28 mouse cellular contexts compared by ENCODE assay signal in genomic region chr2:166163252-166163651, GRCm38 (mm10). TPM values are rescaled to one million over a fixed set of nuclear protein-coding genes. Genes with fewer than 3 reads are reported as not detected.
DNase-seq lines count a peak whose midpoint lies in the region; ATAC-seq and TF ChIP-seq lines count a peak whose summit lies in the region.
"Had no signal": no experiment of that assay in that cellular context is flagged by ENCODE, and none has a peak within 500 bp of the region (broad histone marks: within the 10 kb centered on the region; RNA-seq: fewer than 3 reads in every experiment).

No protein-coding gene starts in this region.

- no peak overlapping the region for H3K9ac ChIP-seq in heart, embryonic 11.5 days (ENCODE audit: low read depth, low read length)
- no peak overlapping the region for H3K9ac ChIP-seq in lung, embryonic 14.5 days
- H3K9ac ChIP-seq in limb, embryonic 13.5 days = no peak overlapping the region
- H3K9ac ChIP-seq: forebrain, embryonic 15.5 days; heart, embryonic 13.5 days; hindbrain, embryonic 13.5 days; kidney, embryonic 15.5 days; midbrain, embryonic 13.5 days; stomach, embryonic 15.5 days had no signal

- H3K4me3 ChIP-seq in heart, embryonic 11.5 days (ENCODE audit: low read depth, low read length) = no peak overlapping the region
- H3K4me3 ChIP-seq in lung, embryonic 14.5 days (ENCODE audit: low read depth, low read length) = no peak overlapping the region
- no peak overlapping the region for H3K4me3 ChIP-seq in embryonic facial prominence, embryonic 10.5 days
- H3K4me3 ChIP-seq in limb, embryonic 13.5 days = no peak overlapping the region
- H3K4me3 ChIP-seq: forebrain, embryonic 15.5 days; heart, embryonic 13.5 days; hindbrain, embryonic 13.5 days; kidney, embryonic 15.5 days; layer of hippocampus, adult 2 months; megakaryocyte, embryonic 14.5 days; midbrain, embryonic 13.5 days; stomach, embryonic 15.5 days had no signal

- no peaks in the 10 kb centered on the region for H3K36me3 ChIP-seq in heart, embryonic 11.5 days (ENCODE audit: control insufficient read depth, insufficient read depth, low read length)
- H3K36me3 ChIP-seq in lung, embryonic 14.5 days (ENCODE audit: insufficient read depth) = no peaks in the 10 kb centered on the region
- H3K36me3 ChIP-seq in embryonic facial prominence, embryonic 10.5 days (replicated peaks) = no peaks in the 10 kb centered on the region
- no peaks in the 10 kb centered on the region for H3K36me3 ChIP-seq in limb, embryonic 13.5 days
- H3K36me3 ChIP-seq: forebrain, embryonic 15.5 days; heart, embryonic 13.5 days; hindbrain, embryonic 13.5 days; kidney, embryonic 15.5 days; midbrain, embryonic 13.5 days; stomach, embryonic 15.5 days had no signal

- H3K9me3 ChIP-seq in heart, embryonic 11.5 days (replicated peaks; ENCODE audit: control insufficient read depth, low read length) = peaks cover 2% of the 10 kb centered on the region; the same call in 1 of the 2 replicates
- no peaks in the 10 kb centered on the region; the same call in 1 of the 2 replicates for H3K9me3 ChIP-seq in lung, embryonic 14.5 days (ENCODE audit: low read depth, low read length)
- no peaks in the 10 kb centered on the region for H3K9me3 ChIP-seq in embryonic facial prominence, embryonic 10.5 days
- H3K9me3 ChIP-seq in limb, embryonic 13.5 days = no peaks in the 10 kb centered on the region
- H3K9me3 ChIP-seq: forebrain, embryonic 15.5 days; heart, embryonic 13.5 days; hindbrain, embryonic 13.5 days; kidney, embryonic 15.5 days; midbrain, embryonic 13.5 days; stomach, embryonic 15.5 days had no signal

- no peak overlapping the region for H3K4me2 ChIP-seq in heart, embryonic 11.5 days
- H3K4me2 ChIP-seq in lung, embryonic 14.5 days = no peak overlapping the region
- H3K4me2 ChIP-seq in limb, embryonic 13.5 days (replicated peaks) = no peak overlapping the region
- H3K4me2 ChIP-seq: forebrain, embryonic 15.5 days; heart, embryonic 13.5 days; hindbrain, embryonic 13.5 days; kidney, embryonic 15.5 days; liver, embryonic 11.5 days; midbrain, embryonic 13.5 days; stomach, embryonic 15.5 days had no signal

- 74% methylated on average over 5 of the region's 5 CpGs for WGBS in heart, embryonic 11.5 days (ENCODE audit: insufficient replicate concordance)
- WGBS in lung, embryonic 14.5 days = 46% methylated on average over 5 of the region's 5 CpGs
- WGBS in embryonic facial prominence, embryonic 10.5 days = 70% methylated on average over 5 of the region's 5 CpGs
- 55% methylated on average over 5 of the region's 5 CpGs for WGBS in limb, embryonic 13.5 days

- H3K4me1 ChIP-seq in heart, embryonic 11.5 days (ENCODE audit: control insufficient read depth, insufficient read depth, low read length) = no peaks in the 10 kb centered on the region
- H3K4me1 ChIP-seq in lung, embryonic 14.5 days (ENCODE audit: insufficient read depth) = no peaks in the 10 kb centered on the region
- H3K4me1 ChIP-seq in embryonic facial prominence, embryonic 10.5 days = peaks cover 45% of the 10 kb centered on the region
- H3K4me1 ChIP-seq in limb, embryonic 13.5 days = peaks cover 60% of the 10 kb centered on the region
- H3K4me1 ChIP-seq: megakaryocyte, embryonic 14.5 days had no signal

- H3K27ac ChIP-seq in heart, embryonic 11.5 days (ENCODE audit: low read depth, low read length) = no peak overlapping the region
- no peak overlapping the region for H3K27ac ChIP-seq in lung, embryonic 14.5 days (ENCODE audit: low read depth)
- H3K27ac ChIP-seq in embryonic facial prominence, embryonic 10.5 days (replicated peaks) = peak overlapping the region; percentile 74
- peak overlapping the region; percentile 45; the same call in 1 of the 2 replicates for H3K27ac ChIP-seq in limb, embryonic 13.5 days
- H3K27ac ChIP-seq: forebrain, embryonic 15.5 days; heart, embryonic 13.5 days; hindbrain, embryonic 13.5 days; kidney, embryonic 15.5 days; layer of hippocampus, adult 2 months; midbrain, embryonic 13.5 days; stomach, embryonic 15.5 days had no signal

- no peak for TF ChIP-seq CTCF in lung, embryonic 14.5 days (IDR thresholded peaks at IDR 0.05; ENCODE audit: low read depth)

- H3K27me3 ChIP-seq in heart, embryonic 11.5 days (ENCODE audit: control insufficient read depth, insufficient read depth, low read length) = no peaks in the 10 kb centered on the region
- H3K27me3 ChIP-seq in lung, embryonic 14.5 days (ENCODE audit: insufficient read depth, low read length) = no peaks in the 10 kb centered on the region
- H3K27me3 ChIP-seq in embryonic facial prominence, embryonic 10.5 days (replicated peaks; ENCODE audit: low read depth, poor library complexity, severe bottlenecking) = peaks cover 22% of the 10 kb centered on the region; the same call in 1 of the 2 replicates
- no peaks in the 10 kb centered on the region for H3K27me3 ChIP-seq in limb, embryonic 13.5 days
- H3K27me3 ChIP-seq: heart, embryonic 13.5 days; kidney, embryonic 15.5 days; Patski; stomach, embryonic 15.5 days had no signal

- peak; percentile 93 for DNase-seq in heart, adult 11 months
- peak; percentile 47 for DNase-seq in lung, embryonic 14.5 days
- no peak for DNase-seq in lung, postnatal 36 days
- DNase-seq in embryonic facial prominence, embryonic 10.5 days (ENCODE audit: low spot score) = no peak
- no peak for DNase-seq in kidney, adult 11 months
- no peak for DNase-seq in frontal cortex, postnatal 14 days (ENCODE audit: low spot score in 2 of 2)
- DNase-seq: adrenal gland, postnatal 14 days; cerebellum, adult 18-20 months; cerebellum, postnatal 10 days; heart, postnatal 14 days; kidney, postnatal 36 days; left cerebral cortex, postnatal 4 days; lung, postnatal 4 days; right cerebral cortex, postnatal 25 days; thymus, postnatal 14 days had no signal

- ATAC-seq in heart, embryonic 11.5 days (replicated peaks; ENCODE audit: insufficient number of reproducible peaks, low FRiP score, low TSS enrichment) = no peak
- no peak for ATAC-seq in lung, embryonic 14.5 days (ENCODE audit: insufficient read depth)
- no peak for ATAC-seq in limb, embryonic 13.5 days (ENCODE audit: low FRiP score, low read depth)
- ATAC-seq: forebrain, embryonic 15.5 days; intestine, postnatal 0 days; midbrain, embryonic 13.5 days; Patski had no signal

RNA-seq across cellular contexts. Expression of gene Sulf2, which starts 7.8 kb away (rescaled TPM):
- polyA plus RNA-seq in heart, embryonic 11.5 days (2014; fragmentation: Nextera tagmentation; extraction: Ambion mirVana) = 111 and 114 TPM in 2 replicates
- polyA plus RNA-seq in lung, embryonic 14.5 days (2014; fragmentation: Nextera tagmentation; extraction: Ambion mirVana) = 51.1 and 57.6 TPM in 2 replicates
- 115 and 131 TPM in 2 replicates for polyA plus RNA-seq in embryonic facial prominence, embryonic 10.5 days (2016; fragmentation: Nextera tagmentation; extraction: Ambion mirVana)
- 171 and 181 TPM in 2 replicates for polyA plus RNA-seq in limb, embryonic 13.5 days (2015; fragmentation: Nextera tagmentation; extraction: Ambion mirVana)

Comparison
In these comparisons a context has a peak if more than half of its experiments do, and no peak if none do; other contexts are left out.
1. DNase-seq: peak in heart, adult 11 months (single experiment) and lung, embryonic 14.5 days (single experiment); none in lung, postnatal 36 days (single experiment), embryonic facial prominence, embryonic 10.5 days (single experiment), kidney, adult 11 months (single experiment) and frontal cortex, postnatal 14 days (0 of 2).
2. H3K27ac ChIP-seq: peak in embryonic facial prominence, embryonic 10.5 days (single experiment) and limb, embryonic 13.5 days (single experiment); none in heart, embryonic 11.5 days (single experiment) and lung, embryonic 14.5 days (single experiment).